Mouse (Mus musculus) embryonic fibroblast, embryonic 13.5 days (primary cell): Measurements from ENCODE around the gene Slc22a17.

Source experiments
- CTCF ChIP-seq: IDR thresholded peaks from 2 replicates; pipeline ENCODE4 v1.5.1; 2011; ENCODE audit warnings: mild to moderate bottlenecking, control low read depth, low read length, moderate library complexity, borderline replicate concordance; ENCODE audit not compliant: insufficient read depth
- POLR2A ChIP-seq: IDR thresholded peaks from 2 replicates; pipeline ENCODE4 v1.6.1; 2011; ENCODE audit warnings: low read depth, mild to moderate bottlenecking, control low read depth, low read length, moderate library complexity

- no peak for TF ChIP-seq POLR2A
- TF ChIP-seq CTCF, result no peak
Observed at GRCm38 (mm10) chr14:54929801-54930200, 16.9 kb upstream of the Slc22a17 start.
